Mouse (Mus musculus): Measurements from ENCODE around the gene Ralgds.

DNA sequence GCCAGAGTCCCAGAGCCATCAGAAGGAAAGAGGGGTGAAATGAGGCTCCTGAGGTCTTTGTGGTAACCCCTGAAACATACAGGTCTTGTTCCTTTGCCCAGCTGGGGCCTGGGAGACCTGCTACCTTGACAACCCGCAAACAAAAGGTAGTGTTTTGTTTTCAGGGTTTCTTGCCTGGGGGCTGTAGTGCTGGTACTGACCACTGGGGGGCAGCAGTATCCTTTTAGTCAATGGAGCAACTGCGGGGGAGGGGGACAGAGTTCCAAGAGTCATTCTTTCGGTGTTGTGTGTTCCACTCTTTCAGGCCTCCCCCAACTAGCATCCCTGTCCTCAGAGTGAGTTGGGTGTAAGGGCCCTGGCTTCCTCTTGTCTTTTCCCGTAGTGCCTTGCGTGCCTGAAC, 1.6 kb downstream of the Ralgds start:
- TF ChIP-seq CTCF (IDR thresholded peaks at IDR 0.05; ENCODE audit: extremely low read depth, insufficient read depth, insufficient read length, insufficient replicate concordance) (peak; percentile 81; the same call in 1 of the 2 replicates), POLR2A (IDR thresholded peaks at IDR 0.05; ENCODE audit: low read depth, low read length) (no peak)

All from spleen, adult 2 months (tissue).